Mouse (Mus musculus): ENCODE measurements at regions not wholly inside any gene's neighbourhood (a gene's known extent, or its start where the extent isn't known, plus 50 kb on each side); places are given as distances from the start of the nearest gene placed in this dataset.

DNA sequence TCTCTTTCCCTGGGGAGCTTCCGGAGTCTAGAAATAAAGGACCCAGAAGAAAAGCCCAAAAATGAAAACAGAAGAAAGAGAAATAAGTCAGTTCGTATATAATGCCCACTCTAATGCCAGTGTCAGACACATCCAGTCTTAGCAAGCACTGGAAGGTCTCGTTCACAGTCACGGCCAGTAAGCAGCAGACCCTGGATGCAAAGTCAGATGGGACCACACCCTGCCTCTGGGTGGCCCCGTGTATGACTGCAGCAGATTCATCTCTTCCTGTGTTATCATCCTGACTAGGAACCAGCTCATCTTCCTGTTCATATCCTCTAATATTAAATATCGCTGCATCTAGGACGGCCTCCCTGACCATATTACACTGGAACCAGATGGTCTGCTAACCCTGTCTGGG lies 50.9 kb upstream of the Csrp1 start:
- TF ChIP-seq CTCF (IDR thresholded peaks at IDR 0.05; ENCODE audit: low read depth, low read length) (no peak), POLR2A (IDR thresholded peaks at IDR 0.05; ENCODE audit: extremely low read depth, insufficient read depth, low read length) (no peak)

Data from liver, adult 2 months (tissue).